Mouse (Mus musculus) activated CD4-positive, CD25-positive, alpha-beta regulatory T cell, adult 4 months (primary cell): ENCODE measurements around the gene Ear14. TPM values are rescaled to one million over a fixed set of nuclear protein-coding genes. Genes with fewer than 3 reads are reported as not detected.

Experiments
- ATAC-seq: one replicate; pipeline ENCODE4 v1.8.0; 2017
- polyA plus RNA-seq, 2 experiments: library from polyadenylated mRNA; unstranded; fragments of 100-300 nt; shearing (Covaris generic); gene quantifications; one replicate each; pipeline ENCODE4 v1.2.1; 2017

The Ear14 gene
- polyA plus RNA-seq, 2 experiments from 2014 or later, result not detected

GRCm38 (mm10) chr14:51253569-51253968 lies 50.4 kb downstream of the Ear14 start:
- no peak for ATAC-seq

Other genes starting within 250 kb of the Ear14 start
- under 1 TPM; 0.60 to 0.85 TPM for gene Pnp2, start 247.4 kb upstream of the Ear14 start, polyA plus RNA-seq
- not detected for gene Rnase10, start 195.6 kb upstream of the Ear14 start, polyA plus RNA-seq
- gene Rnase9, start 161.5 kb upstream of the Ear14 start, polyA plus RNA-seq, result not detected
- gene Rnase11, start 153.2 kb upstream of the Ear14 start, polyA plus RNA-seq, result not detected
- gene Rnase12, start 145.7 kb upstream of the Ear14 start, polyA plus RNA-seq, result not detected
- not detected for gene Olfr750, start 129.0 kb upstream of the Ear14 start, polyA plus RNA-seq
- gene Rnase4, start 112.3 kb upstream of the Ear14 start, polyA plus RNA-seq, result 10 to 100 TPM; 11.7 to 15.5 TPM
- 1 to 10 TPM; 3.7 to 6.6 TPM for gene Ang, start 112.2 kb upstream of the Ear14 start, polyA plus RNA-seq
- not detected for gene Eddm3b, start 89.0 kb upstream of the Ear14 start, polyA plus RNA-seq
- gene Rnase6, start 79.5 kb upstream of the Ear14 start, polyA plus RNA-seq, result 1 to 10 TPM; 1.9 to 6.0 TPM
- gene Rnase1, start 56.6 kb upstream of the Ear14 start, polyA plus RNA-seq, result not detected
- not detected for gene Rnase2b, start 41.1 kb upstream of the Ear14 start, polyA plus RNA-seq
- gene Ang2, start 4.2 kb upstream of the Ear14 start, polyA plus RNA-seq, result not detected
- gene Rnase2a, start 52.7 kb downstream of the Ear14 start, polyA plus RNA-seq, result not detected
- gene Gm7247, start 158.4 kb downstream of the Ear14 start, polyA plus RNA-seq, result not detected
- gene Vmn2r88, start 207.4 kb downstream of the Ear14 start, polyA plus RNA-seq, result not detected
- gene Vmn2r89, start 248.5 kb downstream of the Ear14 start, polyA plus RNA-seq, result not detected